Mouse (Mus musculus) heart, embryonic 15.5 days (tissue): ENCODE data around the gene Cacul1. TPM values are rescaled to one million over a fixed set of nuclear protein-coding genes. Genes with fewer than 3 reads are reported as not detected.

Experiments
- ATAC-seq: fragments of 200-750 bp; cut with Nextera tagmentation; replicated peaks from 2 replicates; pipeline ENCODE4 v1.8.0; 2017; ENCODE audit warnings: low read depth, moderate TSS enrichment; ENCODE audit not compliant: insufficient number of reproducible peaks, insufficient read depth, low FRiP score
- H3K27ac ChIP-seq: fragments of 300-500 bp; sonication (generic); 2 replicates; pipeline ENCODE4 v1.5.1; 2015; ENCODE audit warnings: mild to moderate bottlenecking, inconsistent platforms
- H3K27me3 ChIP-seq: fragments of 300-500 bp; sonication (generic); 2 replicates; pipeline ENCODE4 v1.6.1; 2015; ENCODE audit warnings: inconsistent platforms
- H3K36me3 ChIP-seq: fragments of 300-500 bp; sonication (generic); 2 replicates; pipeline ENCODE4 v1.6.1; 2015; ENCODE audit warnings: mild to moderate bottlenecking, inconsistent platforms
- H3K4me1 ChIP-seq: fragments of 300-500 bp; sonication (generic); replicated peaks from 2 replicates; pipeline ENCODE4 v1.6.1; 2015; ENCODE audit warnings: inconsistent platforms
- H3K4me2 ChIP-seq: fragments of 300-500 bp; sonication (generic); 2 replicates; pipeline ENCODE4 v1.6.1; 2015; ENCODE audit warnings: inconsistent platforms, mild to moderate bottlenecking, moderate library complexity
- H3K4me3 ChIP-seq: fragments of 300-500 bp; sonication (generic); 2 replicates; pipeline ENCODE4 v1.5.1; 2015; ENCODE audit warnings: mild to moderate bottlenecking, inconsistent platforms
- H3K9ac ChIP-seq: fragments of 300-500 bp; sonication (generic); 2 replicates; pipeline ENCODE4 v1.6.1; 2015; ENCODE audit warnings: mild to moderate bottlenecking, inconsistent platforms
- H3K9me3 ChIP-seq: fragments of 300-500 bp; sonication (generic); replicated peaks from 2 replicates; pipeline ENCODE4 v1.6.1; 2016; ENCODE audit warnings: inconsistent platforms
- WGBS: fragments of 180-500 bp; shearing (Covaris S2); methylation state at CpG from one replicate; pipeline ENCODE4 v1.1.7; 2015; ENCODE audit warnings: mixed read lengths; 5-methylcytosine and 5-hydroxymethylcytosine counted together
- polyA plus RNA-seq: library from polyadenylated mRNA; unstranded; fragments of >200 nt; fragmentation: Nextera tagmentation; extraction: Ambion mirVana; gene quantifications from 2 replicates; pipeline ENCODE4 v1.2.1, GENCODE M21; 2015

The Cacul1 gene
- polyA plus RNA-seq, 1 experiment from 2014 or later: 13.9 TPM

- 84% methylated on average over 3 of the region's 3 CpGs for WGBS
- peaks cover 27% of the 10 kb centered on the region for H3K36me3 ChIP-seq
Observed at GRCm38 (mm10) chr19:60528602-60529001, 52.2 kb downstream of the Cacul1 start.

GRCm38 (mm10) chr19:60526876-60527275 lies 53.9 kb downstream of the Cacul1 start:
- no peak overlapping the region for H3K9ac ChIP-seq
- 87% methylated on average over 4 of the region's 4 CpGs for WGBS
- peaks cover 22% of the 10 kb centered on the region for H3K36me3 ChIP-seq
- ATAC-seq: no peak
- no peak overlapping the region for H3K4me2 ChIP-seq
- H3K9me3 ChIP-seq: no peaks in the 10 kb centered on the region
- no peaks in the 10 kb centered on the region for H3K27me3 ChIP-seq
- no peak overlapping the region for H3K4me3 ChIP-seq
- H3K4me1 ChIP-seq: no peaks in the 10 kb centered on the region
- H3K27ac ChIP-seq: no peak overlapping the region

More at GRCm38 (mm10) chr19:60528602-60529001, 52.2 kb downstream of the Cacul1 start:
- Histone ChIP-seq H3K9ac (no peak overlapping the region), H3K4me1 (no peaks in the 10 kb centered on the region), H3K9me3 (no peaks in the 10 kb centered on the region), H3K4me3 (no peak overlapping the region), H3K27me3 (no peaks in the 10 kb centered on the region), H3K27ac (no peak overlapping the region), H3K4me2 (no peak overlapping the region)
- no peak for ATAC-seq

- Histone ChIP-seq H3K27me3 (no peaks in the 10 kb centered on the region), H3K9me3 (no peaks in the 10 kb centered on the region), H3K4me3 (no peak overlapping the region), H3K9ac (no peak overlapping the region), H3K27ac (no peak overlapping the region), H3K4me2 (no peak overlapping the region), H3K4me1 (no peaks in the 10 kb centered on the region), H3K36me3 (peaks cover 15% of the 10 kb centered on the region; the same call in 1 of the 2 replicates)
- 63% methylated on average over 1 of the region's 1 CpGs for WGBS
- no peak for ATAC-seq
Observed at GRCm38 (mm10) chr19:60525086-60525485, 55.7 kb downstream of the Cacul1 start.

GRCm38 (mm10) chr19:60524678-60525077 lies 56.1 kb downstream of the Cacul1 start:
- Histone ChIP-seq H3K36me3 (peaks cover 15% of the 10 kb centered on the region; the same call in 1 of the 2 replicates), H3K27me3 (no peaks in the 10 kb centered on the region), H3K4me1 (no peaks in the 10 kb centered on the region), H3K9me3 (no peaks in the 10 kb centered on the region), H3K4me2 (no peak overlapping the region), H3K4me3 (no peak overlapping the region), H3K9ac (no peak overlapping the region), H3K27ac (no peak overlapping the region)
- WGBS: 87% methylated on average over 3 of the region's 3 CpGs
- ATAC-seq: no peak

- H3K4me1 ChIP-seq: no peaks in the 10 kb centered on the region
- H3K4me3 ChIP-seq: no peak overlapping the region
- no peak overlapping the region for H3K27ac ChIP-seq
- H3K9ac ChIP-seq: no peak overlapping the region
- ATAC-seq: no peak
- 0 out of 2 replicates have a peak, but pooled peaks cover 5% of the 10 kb centered on the region for H3K36me3 ChIP-seq
- 81% methylated on average over 3 of the region's 3 CpGs for WGBS
- H3K27me3 ChIP-seq: no peaks in the 10 kb centered on the region
- H3K9me3 ChIP-seq: no peaks in the 10 kb centered on the region
- no peak overlapping the region for H3K4me2 ChIP-seq
Observed at GRCm38 (mm10) chr19:60520131-60520530, 60.7 kb downstream of the Cacul1 start.

GRCm38 (mm10) chr19:60515064-60515463 lies 65.8 kb downstream of the Cacul1 start:
- WGBS: 45% methylated on average over 2 of the region's 2 CpGs
- no peaks in the 10 kb centered on the region for H3K27me3 ChIP-seq
- no peak for ATAC-seq
- no peak overlapping the region for H3K4me2 ChIP-seq
- H3K4me3 ChIP-seq: no peak overlapping the region
- no peaks in the 10 kb centered on the region for H3K36me3 ChIP-seq
- H3K9ac ChIP-seq: no peak overlapping the region
- H3K27ac ChIP-seq: no peak overlapping the region
- H3K4me1 ChIP-seq: no peaks in the 10 kb centered on the region
- no peaks in the 10 kb centered on the region for H3K9me3 ChIP-seq

- no peaks in the 10 kb centered on the region for H3K9me3 ChIP-seq
- no peaks in the 10 kb centered on the region for H3K36me3 ChIP-seq
- H3K4me1 ChIP-seq: no peaks in the 10 kb centered on the region
- H3K4me3 ChIP-seq: no peak overlapping the region
- no peak overlapping the region for H3K4me2 ChIP-seq
- no peaks in the 10 kb centered on the region for H3K27me3 ChIP-seq
- no peak overlapping the region for H3K9ac ChIP-seq
- ATAC-seq: no peak
- no peak overlapping the region for H3K27ac ChIP-seq
- WGBS: 62% methylated on average over 3 of the region's 3 CpGs
Observed at GRCm38 (mm10) chr19:60513431-60513830, 67.4 kb downstream of the Cacul1 start.

- Histone ChIP-seq H3K27ac (no peak overlapping the region), H3K4me3 (no peak overlapping the region), H3K4me2 (no peak overlapping the region), H3K9ac (no peak overlapping the region), H3K27me3 (no peaks in the 10 kb centered on the region), H3K9me3 (no peaks in the 10 kb centered on the region), H3K36me3 (no peaks in the 10 kb centered on the region), H3K4me1 (no peaks in the 10 kb centered on the region)
- ATAC-seq: no peak
Observed at GRCm38 (mm10) chr19:60500209-60500608, 80.6 kb downstream of the Cacul1 start.

- Histone ChIP-seq H3K4me2 (no peak overlapping the region), H3K4me1 (no peaks in the 10 kb centered on the region), H3K36me3 (no peaks in the 10 kb centered on the region), H3K9ac (no peak overlapping the region), H3K27me3 (no peaks in the 10 kb centered on the region), H3K27ac (no peak overlapping the region), H3K4me3 (no peak overlapping the region), H3K9me3 (no peaks in the 10 kb centered on the region)
- 62% methylated on average over 4 of the region's 4 CpGs for WGBS
- ATAC-seq: no peak
Observed at GRCm38 (mm10) chr19:60497171-60497570, 83.7 kb downstream of the Cacul1 start.

GRCm38 (mm10) chr19:60495772-60496171 lies 85.1 kb downstream of the Cacul1 start:
- no peak for ATAC-seq
- Histone ChIP-seq H3K36me3 (no peaks in the 10 kb centered on the region), H3K4me1 (no peaks in the 10 kb centered on the region), H3K27me3 (no peaks in the 10 kb centered on the region), H3K4me2 (no peak overlapping the region), H3K9ac (no peak overlapping the region), H3K4me3 (no peak overlapping the region), H3K27ac (no peak overlapping the region), H3K9me3 (no peaks in the 10 kb centered on the region)
- WGBS: 40% methylated on average over 3 of the region's 3 CpGs

- H3K27me3 ChIP-seq: no peaks in the 10 kb centered on the region
- 67% methylated on average over 1 of the region's 1 CpGs for WGBS
- no peaks in the 10 kb centered on the region for H3K4me1 ChIP-seq
- H3K9me3 ChIP-seq: no peaks in the 10 kb centered on the region
- no peak overlapping the region for H3K9ac ChIP-seq
- no peak for ATAC-seq
- H3K27ac ChIP-seq: no peak overlapping the region
- no peaks in the 10 kb centered on the region for H3K36me3 ChIP-seq
- no peak overlapping the region for H3K4me2 ChIP-seq
- H3K4me3 ChIP-seq: no peak overlapping the region
Observed at GRCm38 (mm10) chr19:60489566-60489965, 91.3 kb downstream of the Cacul1 start.

- Histone ChIP-seq H3K27ac (no peak overlapping the region), H3K27me3 (0 out of 2 replicates have a peak, but pooled peaks cover 3% of the 10 kb centered on the region), H3K4me1 (no peaks in the 10 kb centered on the region), H3K36me3 (no peaks in the 10 kb centered on the region), H3K9me3 (no peaks in the 10 kb centered on the region), H3K9ac (no peak overlapping the region), H3K4me2 (no peak overlapping the region), H3K4me3 (no peak overlapping the region)
- no peak for ATAC-seq
Observed at GRCm38 (mm10) chr19:60485261-60485660, 95.6 kb downstream of the Cacul1 start.
